Comparison of ENCODE assay signal across 29 mouse cellular contexts in genomic region chr13:48958608-48959007, GRCm38 (mm10). TPM values are rescaled to one million over a fixed set of nuclear protein-coding genes. Genes with fewer than 3 reads are reported as not detected.
DNase-seq lines count a peak whose midpoint lies in the region; ATAC-seq and TF ChIP-seq lines count a peak whose summit lies in the region.
"Had no signal": no experiment of that assay in that cellular context is flagged by ENCODE, and none has a peak within 500 bp of the region (broad histone marks: within the 10 kb centered on the region; RNA-seq: fewer than 3 reads in every experiment).

No protein-coding gene starts in this region.

- 33% methylated on average over 4 of the region's 4 CpGs for WGBS in kidney, adult 2 months
- WGBS in intestine, embryonic 16.5 days, result 41% methylated on average over 4 of the region's 4 CpGs
- 38% methylated on average over 4 of the region's 4 CpGs for WGBS in stomach, embryonic 15.5 days

- no peak overlapping the region for H3K27ac ChIP-seq in kidney, adult 2 months (ENCODE audit: insufficient read depth, low read depth, low read length)
- peak overlapping the region; percentile 94 for H3K27ac ChIP-seq in intestine, embryonic 16.5 days (ENCODE audit: low read length)
- H3K27ac ChIP-seq in stomach, embryonic 15.5 days, result peak overlapping the region; percentile 74
- H3K27ac ChIP-seq: forebrain, embryonic 15.5 days; left cerebral cortex, adult 2 months; limb, embryonic 15.5 days; liver, embryonic 14.5 days; midbrain, embryonic 13.5 days had no signal

- ATAC-seq in intestine, embryonic 16.5 days, result peak; percentile 85
- ATAC-seq in stomach, embryonic 15.5 days (ENCODE audit: insufficient read depth, low FRiP score, low read depth), result peak; percentile 71
- ATAC-seq: CD4-positive, CD25-positive, alpha-beta regulatory T cell, adult 4 months; forebrain, embryonic 15.5 days; hindbrain, embryonic 16.5 days; midbrain, embryonic 13.5 days had no signal

- H3K9ac ChIP-seq in intestine, embryonic 16.5 days (ENCODE audit: low read depth, low read length), result peak overlapping the region; percentile 59; the same call in 1 of the 2 replicates
- H3K9ac ChIP-seq in stomach, embryonic 15.5 days, result no peak overlapping the region
- H3K9ac ChIP-seq: forebrain, embryonic 15.5 days; limb, embryonic 15.5 days; liver, embryonic 14.5 days; lung, embryonic 14.5 days; midbrain, embryonic 13.5 days had no signal

- H3K27me3 ChIP-seq in kidney, adult 2 months (replicated peaks; ENCODE audit: control insufficient read depth, insufficient read depth, low read length), result no peaks in the 10 kb centered on the region
- H3K27me3 ChIP-seq in intestine, embryonic 16.5 days (replicated peaks; ENCODE audit: control insufficient read depth, insufficient read depth, low read length), result no peaks in the 10 kb centered on the region
- H3K27me3 ChIP-seq in stomach, embryonic 15.5 days (replicated peaks), result no peaks in the 10 kb centered on the region
- H3K27me3 ChIP-seq: forebrain, embryonic 15.5 days; limb, embryonic 15.5 days; megakaryocyte, embryonic 14.5 days; midbrain, embryonic 13.5 days had no signal

- H3K36me3 ChIP-seq in kidney, adult 2 months (ENCODE audit: control insufficient read depth, insufficient read depth, low read length), result no peaks in the 10 kb centered on the region
- H3K36me3 ChIP-seq in intestine, embryonic 16.5 days (ENCODE audit: control insufficient read depth, insufficient read depth, low read length), result no peaks in the 10 kb centered on the region
- H3K36me3 ChIP-seq in stomach, embryonic 15.5 days, result no peaks in the 10 kb centered on the region
- H3K36me3 ChIP-seq: forebrain, embryonic 15.5 days; limb, embryonic 15.5 days; midbrain, embryonic 13.5 days had no signal

- H3K4me1 ChIP-seq in kidney, adult 2 months (ENCODE audit: control insufficient read depth, insufficient read depth, low read length), result peaks cover 25% of the 10 kb centered on the region
- H3K4me1 ChIP-seq in intestine, embryonic 16.5 days (ENCODE audit: control insufficient read depth, insufficient read depth, low read length), result peaks cover 34% of the 10 kb centered on the region
- H3K4me1 ChIP-seq in stomach, embryonic 15.5 days, result peaks cover 17% of the 10 kb centered on the region

- peak overlapping the region; percentile 52 for H3K4me2 ChIP-seq in intestine, embryonic 16.5 days (ENCODE audit: low read depth, low read length)
- no peak overlapping the region for H3K4me2 ChIP-seq in stomach, embryonic 15.5 days
- H3K4me2 ChIP-seq: forebrain, embryonic 15.5 days; limb, embryonic 15.5 days; lung, embryonic 14.5 days; midbrain, embryonic 13.5 days had no signal

- TF ChIP-seq CTCF in kidney, adult 2 months (conservative IDR thresholded peaks at IDR 0.05; ENCODE audit: insufficient read depth, insufficient read length, low read depth, low read length), result no peak

- no peak for TF ChIP-seq POLR2A in kidney, adult 2 months (IDR thresholded peaks at IDR 0.05; ENCODE audit: low read depth, low read length)

- H3K4me3 ChIP-seq in kidney, adult 2 months (ENCODE audit: insufficient read depth, low read depth, low read length), result no peak overlapping the region
- peak overlapping the region; percentile 24 for H3K4me3 ChIP-seq in intestine, embryonic 16.5 days (ENCODE audit: low read length)
- H3K4me3 ChIP-seq in stomach, embryonic 15.5 days (replicated peaks), result no peak overlapping the region
- H3K4me3 ChIP-seq: forebrain, embryonic 15.5 days; left cerebral cortex, adult 2 months; limb, embryonic 15.5 days; midbrain, embryonic 13.5 days had no signal

- peak; percentile 34 for DNase-seq in kidney, adult 2 months
- no peak for DNase-seq in kidney, adult 11 months
- peak; percentile 36 for DNase-seq in ES-CJ7 (ENCODE audit: low read depth, low spot score)
- no peak for DNase-seq in spleen, adult 18-20 months
- DNase-seq in urinary bladder, postnatal 25 days (ENCODE audit: low spot score), result no peak
- no peak for DNase-seq in layer of hippocampus, adult 8-10 months (ENCODE audit: low spot score in 2 of 2)
- DNase-seq: adrenal gland, postnatal 14 days; cerebellum, adult 8-10 months; cerebellum, postnatal 36 days; gastrocnemius, postnatal 25 days; heart, adult 18-20 months; kidney, adult 9 months; kidney, postnatal 4 days; layer of hippocampus, adult 9-11 months; left cerebral cortex, postnatal 4 days; lung, embryonic 14.5 days; lung, postnatal 36 days; thymus, adult 18-20 months; thymus, postnatal 36 days had no signal

- H3K9me3 ChIP-seq in intestine, embryonic 16.5 days (ENCODE audit: control insufficient read depth, low read length), result no peaks in the 10 kb centered on the region
- no peaks in the 10 kb centered on the region for H3K9me3 ChIP-seq in stomach, embryonic 15.5 days
- H3K9me3 ChIP-seq: forebrain, embryonic 15.5 days; limb, embryonic 15.5 days; megakaryocyte, embryonic 14.5 days; midbrain, embryonic 13.5 days had no signal

RNA-seq across cellular contexts. Expression of gene Fam120a, which starts 9.2 kb away (rescaled TPM):
- polyA plus RNA-seq in kidney, adult 2 months (2012; rRNA removed), result 67.8 and 70.6 TPM in 2 replicates
- 25.7 and 26.0 TPM in 2 replicates for polyA plus RNA-seq in intestine, embryonic 16.5 days (2015; fragmentation: Nextera tagmentation; extraction: Ambion mirVana)
- 30.1 and 30.5 TPM in 2 replicates for polyA plus RNA-seq in stomach, embryonic 15.5 days (2015; fragmentation: Nextera tagmentation; extraction: Ambion mirVana)
- 100 to 1,000 TPM; 103 to 110 (median 105) TPM for total RNA-seq in layer of hippocampus, adult 8-10 months (2022)

Comparison
In these comparisons a context has a peak if more than half of its experiments do, and no peak if none do; other contexts are left out.
1. DNase-seq: peak in kidney, adult 2 months (single experiment) and ES-CJ7 (single experiment); none in kidney, adult 11 months (single experiment), spleen, adult 18-20 months (0 of 2), urinary bladder, postnatal 25 days (single experiment) and layer of hippocampus, adult 8-10 months (0 of 2).